Mouse (Mus musculus) C2C12 (cell line): ENCODE results near the gene 4932414N04Rik.
"Not testable (repeated sequence)": the region's sequence is repeated elsewhere in the genome, so short reads cannot be mapped to it uniquely, and the experiment has no call there.

Experiments
- CEBPB ChIP-seq: IDR thresholded peaks from one replicate; pipeline ENCODE4 v1.6.1; 2011; ENCODE audit warnings: low read depth, mild to moderate bottlenecking, control low read depth, moderate library complexity
- CTCF ChIP-seq: IDR thresholded peaks from one replicate; pipeline ENCODE4 v1.5.1; 2011; ENCODE audit not compliant: control insufficient read depth, insufficient read depth, insufficient read length
- MAX ChIP-seq: IDR thresholded peaks from one replicate; pipeline ENCODE4 v1.6.1; 2011; ENCODE audit warnings: mild to moderate bottlenecking, control low read depth
- MYOD1 ChIP-seq: IDR thresholded peaks from one replicate; pipeline ENCODE4 v1.6.1; 2011; ENCODE audit warnings: low read depth; ENCODE audit not compliant: control insufficient read depth, insufficient read length
- MYOG ChIP-seq: IDR thresholded peaks from one replicate; pipeline ENCODE4 v1.6.1; 2011; ENCODE audit not compliant: control insufficient read depth, insufficient read length; ENCODE audit errors: extremely low read depth
- USF1 ChIP-seq: IDR thresholded peaks from one replicate; pipeline ENCODE4 v1.6.1; 2011; ENCODE audit warnings: low read depth, mild to moderate bottlenecking, control low read depth, moderate library complexity

GRCm38 (mm10) chr2:68656186-68656585 lies at the start of gene 4932414N04Rik:
- TF ChIP-seq CTCF, MAX, MYOD1, USF1, MYOG, CEBPB: not testable (repeated sequence)
